Mouse (Mus musculus): Measurements from ENCODE around the gene Zc3h13.

GRCm38 (mm10) chr14:75301081-75301480, 16.9 kb downstream of the Zc3h13 start:
- no peak for TF ChIP-seq CTCF (IDR thresholded peaks at IDR 0.05; ENCODE audit: control insufficient read depth, insufficient read depth, insufficient replicate concordance, low read depth, low read length)
- no peak for TF ChIP-seq POLR2A (IDR thresholded peaks at IDR 0.05; ENCODE audit: control insufficient read depth, low read depth, low read length)

Measured in testis, adult 2 months (tissue).